Mouse (Mus musculus) myocyte (in vitro differentiated cells): Measurements from ENCODE around the gene Pole4.

Experiments used
- MYOD1 ChIP-seq, 3 experiments: IDR thresholded peaks; one replicate each; pipeline ENCODE4 v1.6.1; 2011; ENCODE audit warnings: control low read depth in 2 of 3, low read depth in 2 of 3, mild to moderate bottlenecking in 2 of 3, moderate library complexity in 1 of 3; ENCODE audit not compliant: insufficient read length in 2 of 3, control insufficient read depth in 1 of 3
- MYOG ChIP-seq, 3 experiments: IDR thresholded peaks; one replicate each; pipeline ENCODE4 v1.6.1; 2011; ENCODE audit warnings: control low read depth in 2 of 3, low read depth in 2 of 3, mild to moderate bottlenecking in 2 of 3; ENCODE audit not compliant: insufficient read length in 2 of 3, control insufficient read depth in 1 of 3, insufficient read depth in 1 of 3
- POLR2A ChIP-seq: IDR thresholded peaks from one replicate; pipeline ENCODE4 v1.6.1; 2011; ENCODE audit warnings: low read depth, mild to moderate bottlenecking, control low read depth, moderate library complexity; ENCODE audit not compliant: insufficient read length
- POLR2AphosphoS2 ChIP-seq: IDR thresholded peaks from one replicate; pipeline ENCODE4 v1.6.1; 2011; ENCODE audit warnings: low read depth, control low read depth; ENCODE audit not compliant: insufficient read length
- TCF12 ChIP-seq: IDR thresholded peaks from one replicate; pipeline ENCODE4 v1.6.1; 2011; ENCODE audit warnings: mild to moderate bottlenecking, control low read depth; ENCODE audit not compliant: poor library complexity, insufficient read depth, severe bottlenecking

- TF ChIP-seq POLR2A (no peak), POLR2AphosphoS2 (no peak), MYOD1 (IDR thresholded peaks at IDR 0.05; ENCODE audit: control insufficient read depth in 1 of 3, insufficient read length in 2 of 3, low read depth in 2 of 3) (no peak), TCF12 (no peak), MYOG (IDR thresholded peaks at IDR 0.05; ENCODE audit: control insufficient read depth in 1 of 3, insufficient read depth in 1 of 3, insufficient read length in 2 of 3, low read depth in 2 of 3) (no peak)
Observed at GRCm38 (mm10) chr6:82603665-82604064, 101.5 kb downstream of the Pole4 start.
